Mouse (Mus musculus) heart, postnatal 36 days (tissue): ENCODE data around the gene Hmcn2. TPM values are rescaled to one million over a fixed set of nuclear protein-coding genes. Genes with fewer than 3 reads are reported as not detected.

Experiments used
- DNase-seq, 2 experiments: peaks; one replicate each; pipeline ENCODE4 v3.0.0; 2021 to 2022
- intact Hi-C: fragments of 180-260 bp; cut with DNase I; formaldehyde crosslinking; loops from one replicate; pipeline ENCODE4 v1.15.1; 2025
- total RNA-seq, 2 experiments: library from RNA; stranded (reverse); gene quantifications; 2 replicates each; pipeline ENCODE4 v1.2.3; 2021

Hmcn2 gene
- total RNA-seq: 10 to 100 TPM; 12.5 to 16.2 TPM

DNA sequence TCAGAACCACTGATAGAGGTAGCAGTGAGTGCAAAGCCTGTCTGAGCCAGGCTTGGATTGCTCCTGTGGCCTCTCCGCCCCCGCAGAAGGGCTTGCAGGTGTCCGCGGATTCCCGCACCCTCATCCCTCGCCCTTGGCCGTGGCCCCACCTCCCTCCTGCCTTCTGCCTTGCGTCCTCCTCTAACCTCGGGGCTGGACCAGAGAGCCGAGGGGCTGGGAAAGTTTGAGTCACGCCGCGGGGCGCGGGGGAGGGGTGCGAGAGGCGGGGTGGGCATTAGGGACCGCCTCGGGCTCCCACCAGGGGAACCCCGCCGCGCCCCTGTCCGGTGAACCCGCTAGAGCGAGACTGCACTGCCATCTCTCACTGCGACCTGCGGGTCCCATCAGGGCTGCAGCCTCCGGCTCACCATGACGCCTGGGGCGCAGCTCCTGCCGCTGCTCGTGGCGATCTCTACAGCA lies at the start of gene Hmcn2:
Gene Hmcn2 (plus strand): TSS at position 409 of the 459 bp plus-strand sequence.
- peak; percentile 30 to 45 for DNase-seq
- intact Hi-C loops: no loop called here

DNA sequence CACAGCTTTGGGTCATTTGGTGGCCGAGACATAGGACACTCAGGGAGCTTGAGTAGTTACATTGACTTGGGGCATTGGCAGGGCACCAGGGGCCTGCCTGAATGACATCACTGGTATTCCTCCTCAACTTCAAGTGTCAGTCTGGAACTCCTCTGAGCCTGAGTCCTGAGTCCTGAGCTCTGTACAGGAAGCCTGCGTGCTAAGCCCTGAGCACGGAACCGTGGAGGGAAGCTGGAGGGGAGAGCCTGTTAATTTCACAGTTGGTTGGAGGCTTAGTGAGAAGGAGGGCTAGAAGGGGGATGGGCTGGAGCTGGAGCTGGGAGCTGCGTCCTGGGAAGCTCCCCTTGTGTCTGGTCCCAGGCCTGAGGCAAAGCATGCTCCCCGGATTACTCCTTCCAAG lies 46.8 kb upstream of the Hmcn2 start:
- no peak for DNase-seq
- intact Hi-C loops: no loop called here

DNA sequence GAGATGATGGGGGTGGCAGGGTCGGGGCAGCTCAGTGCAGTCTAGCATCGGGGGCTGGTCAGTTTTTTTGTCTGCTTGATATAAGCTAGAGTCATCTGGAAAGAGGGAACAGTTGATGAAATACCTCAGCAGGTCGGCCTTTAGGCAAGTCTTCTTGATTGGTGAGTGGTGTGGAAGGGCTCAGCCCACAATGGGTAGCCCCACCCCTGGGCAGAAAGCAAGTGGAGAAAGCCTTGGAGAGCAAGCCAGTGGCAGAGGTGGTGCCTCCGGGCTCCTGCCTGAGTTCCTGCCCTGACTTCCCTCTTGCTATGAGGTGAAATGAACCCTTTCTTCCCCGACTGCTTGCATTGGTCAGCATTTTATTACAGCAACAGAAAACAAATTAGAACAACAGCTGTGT lies 45.6 kb upstream of the Hmcn2 start:
- intact Hi-C loops: no loop called here

DNA sequence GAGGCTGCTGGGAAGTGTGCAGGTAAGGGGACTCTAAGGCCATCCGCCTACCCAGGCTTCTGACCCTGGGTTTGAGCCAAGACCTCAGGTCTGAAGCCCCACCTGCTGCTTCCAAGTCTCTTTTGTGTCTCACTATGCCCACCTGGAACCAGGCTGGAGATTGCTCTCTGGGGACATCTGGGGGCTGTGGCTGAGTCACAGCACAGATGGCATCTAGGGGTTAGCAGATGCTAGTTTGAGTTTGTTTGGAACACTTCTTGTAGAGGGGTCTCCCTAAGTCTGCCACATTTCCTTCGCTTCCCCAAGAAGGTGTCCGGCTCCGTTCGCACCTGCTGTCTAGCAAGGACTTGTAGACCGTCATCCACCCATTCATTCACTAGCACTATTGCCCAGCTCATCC lies 45.0 kb upstream of the Hmcn2 start:
- DNase-seq: no peak
- intact Hi-C loops: no loop called here

More for the DNA sequence above, 45.6 kb upstream of the Hmcn2 start:
- DNase-seq: no peak

- no peak for DNase-seq
- intact Hi-C loops: no loop called here
Measured at GRCm38 (mm10) chr2:31269847-31270246, 44.4 kb upstream of the Hmcn2 start.

GRCm38 (mm10) chr2:31270470-31270869 lies 43.7 kb upstream of the Hmcn2 start:
- no peak for DNase-seq
- intact Hi-C loops: no loop called here

DNA sequence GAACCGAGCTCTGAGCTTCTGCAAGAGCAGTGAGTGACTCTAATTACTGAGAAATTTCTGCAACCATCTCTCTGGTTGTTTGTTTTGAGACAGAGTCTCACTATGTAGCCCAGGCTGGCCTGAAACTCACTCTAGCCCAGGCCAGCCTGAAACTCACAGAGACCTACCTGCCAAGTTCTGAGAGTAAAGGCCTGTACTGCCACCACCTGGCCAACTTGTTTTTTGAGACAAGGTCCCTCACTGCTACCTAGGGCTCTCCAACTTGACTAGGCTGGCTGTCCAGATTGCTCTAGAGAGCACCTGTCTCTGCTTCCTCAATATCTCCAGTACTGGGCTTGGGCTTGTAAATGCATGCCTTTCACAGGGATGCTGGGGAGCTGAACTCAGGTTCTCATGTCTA lies 43.1 kb upstream of the Hmcn2 start:
- DNase-seq: no peak
- intact Hi-C loops: no loop called here

- intact Hi-C loops: no loop called here
- no peak for DNase-seq
Measured at GRCm38 (mm10) chr2:31274993-31275392, 39.2 kb upstream of the Hmcn2 start.

- DNase-seq: no peak
- intact Hi-C loops: no loop called here
Measured at GRCm38 (mm10) chr2:31277810-31278209, 36.4 kb upstream of the Hmcn2 start.

GRCm38 (mm10) chr2:31278483-31278882 lies 35.7 kb upstream of the Hmcn2 start:
- no peak for DNase-seq
- intact Hi-C loops: no loop called here

- no peak for DNase-seq
- intact Hi-C loops: no loop called here
Measured at GRCm38 (mm10) chr2:31281138-31281537, 33.1 kb upstream of the Hmcn2 start.

- intact Hi-C loops: no loop called here
- no peak for DNase-seq
Measured at GRCm38 (mm10) chr2:31282266-31282665, 31.9 kb upstream of the Hmcn2 start.

DNA sequence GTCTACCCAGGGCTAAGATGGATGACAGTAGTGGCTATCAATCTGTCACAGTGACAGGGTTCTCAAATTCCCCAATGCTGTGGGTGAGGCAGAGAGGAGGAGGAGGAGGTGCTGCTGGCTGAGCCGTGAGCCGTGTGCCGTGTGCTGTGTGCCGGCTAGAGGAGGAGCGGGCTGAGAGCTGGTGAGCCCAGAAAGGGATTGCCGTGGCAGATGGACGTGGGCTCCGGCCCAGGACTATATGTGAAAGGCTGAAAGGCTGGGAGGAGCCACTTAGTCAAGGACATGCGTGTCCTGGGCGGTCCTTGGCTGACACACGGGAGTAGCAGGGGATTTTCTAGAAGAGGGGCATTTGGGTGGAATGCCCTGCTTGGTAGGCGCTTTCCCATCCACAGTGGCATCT lies 31.3 kb upstream of the Hmcn2 start:
- DNase-seq: no peak
- intact Hi-C loops: no loop called here

DNA sequence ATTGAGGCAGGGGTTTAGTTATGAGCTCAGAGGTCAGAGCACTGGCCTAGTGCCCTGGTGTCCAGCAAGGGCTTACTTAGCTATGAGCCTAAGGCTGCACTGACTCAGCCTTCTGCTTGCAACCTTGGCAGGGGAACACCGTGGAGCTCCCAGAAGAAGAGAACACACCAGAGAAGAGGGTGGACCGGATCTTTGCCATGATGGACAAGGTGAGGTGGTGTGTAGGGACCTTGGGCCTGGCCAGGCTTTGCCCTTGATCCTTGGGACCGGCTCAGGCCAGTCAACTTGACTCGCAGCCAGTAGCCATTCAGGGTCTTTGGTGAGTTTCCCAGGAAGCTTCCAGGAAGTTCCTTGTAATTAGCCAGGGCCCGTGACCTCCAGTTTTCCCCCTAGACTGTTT lies 29.7 kb upstream of the Hmcn2 start:
- intact Hi-C loops: no loop called here

DNA sequence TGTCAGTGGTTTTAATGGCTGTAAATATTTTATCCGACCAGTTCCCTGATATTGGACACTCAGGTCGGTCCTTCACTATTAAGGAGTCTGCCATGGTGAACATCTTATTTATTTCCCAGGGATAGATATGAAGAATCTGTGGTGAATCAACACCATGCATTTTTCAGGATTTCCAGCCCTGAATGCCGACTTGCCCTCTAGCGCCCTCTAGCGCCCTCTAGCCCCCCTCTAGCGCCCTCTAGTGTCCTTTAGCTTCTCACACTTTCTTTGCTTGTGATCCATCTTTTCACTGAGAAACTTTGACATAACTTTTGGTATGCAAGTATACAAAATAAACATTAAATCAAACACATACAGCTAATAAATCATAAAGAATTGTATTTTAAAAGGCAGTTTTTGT lies 22.8 kb upstream of the Hmcn2 start:
- peak; percentile 63 to 77 for DNase-seq
- intact Hi-C loops: loop anchor here (2.0 kb wide), 2 partner anchors 45 to 267 kb away; no protein-coding TSS in a partner anchor

More for the DNA sequence above, 29.7 kb upstream of the Hmcn2 start:
- DNase-seq: no peak

GRCm38 (mm10) chr2:31294985-31295384 lies 19.2 kb upstream of the Hmcn2 start:
- intact Hi-C loops: loop anchor here (1.0 to 5.0 kb wide), 2 partner anchors 87 to 100 kb away; no protein-coding TSS in a partner anchor
- DNase-seq: peak; percentile 72 to 81

DNA sequence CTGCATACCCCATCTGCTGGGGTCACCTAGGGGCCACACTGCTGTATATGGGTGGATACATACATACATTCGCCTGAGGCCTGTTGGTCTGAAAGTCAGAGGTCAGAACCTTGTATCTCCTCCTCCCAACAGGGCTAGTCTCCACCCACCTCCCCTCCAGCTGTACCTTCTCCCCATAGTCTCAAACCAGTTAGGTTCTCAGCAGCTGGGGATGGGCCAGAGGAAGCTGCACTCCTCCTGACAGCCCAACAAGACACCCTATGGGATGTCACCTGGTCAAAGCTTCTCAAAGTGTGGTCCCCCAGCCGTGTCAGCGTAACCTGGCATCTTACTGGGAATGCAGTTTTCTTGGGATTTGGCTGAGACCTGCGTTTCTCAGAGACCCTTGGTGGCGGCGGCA lies 17.8 kb upstream of the Hmcn2 start:
- intact Hi-C loops: loop anchor here (5.0 kb wide), 1 partner anchor 86 kb away; no protein-coding TSS in a partner anchor
- no peak for DNase-seq

GRCm38 (mm10) chr2:31297602-31298268 lies 16.5 kb upstream of the Hmcn2 start:
- DNase-seq: peak; percentile 50 to 61
- intact Hi-C loops: loop anchor here (5.0 kb wide), 1 partner anchor 85 kb away; no protein-coding TSS in a partner anchor

GRCm38 (mm10) chr2:31298814-31299213 lies 15.4 kb upstream of the Hmcn2 start:
- intact Hi-C loops: loop anchor here (5.0 kb wide), 1 partner anchor 83 kb away; no protein-coding TSS in a partner anchor
- DNase-seq: no peak

DNA sequence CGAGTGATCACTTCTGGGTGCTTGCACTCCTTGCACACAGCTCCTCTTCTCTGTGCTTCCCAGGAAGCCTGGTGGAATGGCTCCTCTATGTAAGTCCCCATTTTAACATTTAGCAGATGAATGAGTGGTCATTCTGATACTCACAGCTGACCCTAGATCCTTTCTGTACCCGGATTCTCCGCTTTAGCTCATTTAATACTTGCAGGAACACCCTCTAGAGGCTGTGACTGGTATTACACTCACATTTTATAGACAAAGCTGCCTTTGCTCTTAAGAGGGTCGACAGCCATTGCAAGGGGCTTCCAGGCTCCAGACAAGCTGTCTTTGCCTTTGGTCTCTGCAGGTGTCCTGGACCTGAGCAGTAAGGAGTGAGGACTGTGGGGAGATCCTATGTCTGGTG lies 14.9 kb upstream of the Hmcn2 start:
- intact Hi-C loops: loop anchor here (5.0 kb wide), 1 partner anchor 83 kb away; no protein-coding TSS in a partner anchor
- no peak for DNase-seq

DNA sequence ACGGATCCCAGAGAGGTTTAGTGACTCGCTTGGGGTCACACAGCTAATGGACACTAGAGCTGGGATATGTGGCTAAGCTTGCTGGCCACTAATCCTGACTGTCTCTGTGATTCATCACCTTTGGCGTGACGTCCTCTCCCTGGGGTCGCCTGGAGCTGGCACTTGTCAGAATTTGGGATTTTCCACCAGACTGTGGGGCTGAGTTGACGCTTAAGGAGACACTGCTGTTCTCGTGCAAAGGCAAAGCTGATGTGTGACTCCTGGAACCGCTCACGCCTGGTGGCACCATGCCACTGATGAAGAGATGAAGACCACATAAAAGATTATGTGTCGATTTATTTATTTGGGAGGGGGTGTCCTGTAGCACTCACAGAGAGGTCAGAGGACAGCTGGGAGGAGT lies 14.2 kb upstream of the Hmcn2 start:
- DNase-seq: peak in 1 of 2 experiments; percentile 43
- intact Hi-C loops: loop anchor here (5.0 kb wide), 1 partner anchor 82 kb away; no protein-coding TSS in a partner anchor

GRCm38 (mm10) chr2:31303177-31303576 lies 11.0 kb upstream of the Hmcn2 start:
- intact Hi-C loops: no loop called here
- no peak for DNase-seq
